Mouse (Mus musculus): ENCODE results near the gene Itgb1bp1. TPM values are rescaled to one million over a fixed set of nuclear protein-coding genes. Genes with fewer than 3 reads are reported as not detected.

Itgb1bp1 gene
- polyA plus RNA-seq, 1 experiment from 2014 or later: 67.6 TPM

GRCm38 (mm10) chr12:21321170-21321569, 35.1 kb upstream of the Itgb1bp1 start:
- TF ChIP-seq CTCF (IDR thresholded peaks at IDR 0.05): no peak
- no peak for TF ChIP-seq EP300 (IDR thresholded peaks at IDR 0.05)
- Histone ChIP-seq H3K9me3 (ENCODE audit: low read length) (no peaks in the 10 kb centered on the region), H3K4me2 (replicated peaks; ENCODE audit: low read depth, low read length) (no peak overlapping the region), H3K4me3 (ENCODE audit: low read depth, low read length) (no peak overlapping the region), H3K9ac (replicated peaks; ENCODE audit: low read depth) (no peak overlapping the region), H3K27me3 (replicated peaks; ENCODE audit: insufficient read depth, low read length) (no peaks in the 10 kb centered on the region), H3K36me3 (ENCODE audit: insufficient read depth, low read length) (0 out of 2 replicates have a peak, but pooled peaks cover 9% of the 10 kb centered on the region), H3K27ac (ENCODE audit: low read length) (no peak overlapping the region), H3K4me1 (ENCODE audit: insufficient read depth, low read depth, low read length) (peaks cover 6% of the 10 kb centered on the region; the same call in 1 of the 2 replicates)
- ATAC-seq: no peak
- whole genome bisulfite sequencing: 75% methylated on average over 9 of the region's 9 CpGs
- no peak for DNase-seq (ENCODE audit: low spot score)

DNA sequence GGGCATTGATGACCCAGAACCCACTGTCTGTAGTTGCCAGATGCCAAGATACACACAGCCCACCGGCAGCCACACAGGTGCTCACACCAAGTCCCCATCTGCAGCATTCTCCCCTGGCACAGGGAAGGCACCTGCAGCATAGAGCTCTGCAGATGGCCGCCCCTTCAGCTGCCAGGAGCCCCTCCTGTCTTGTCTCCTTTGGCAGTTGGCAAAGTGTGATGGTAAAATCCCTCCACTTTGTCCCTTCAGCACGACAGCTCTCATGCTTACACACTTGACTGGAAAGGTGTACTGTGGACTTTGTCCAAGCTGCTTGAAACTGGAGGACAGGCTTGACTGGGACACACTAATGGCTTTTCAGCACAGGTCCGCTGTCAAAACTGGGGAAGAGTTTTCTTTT, 34.2 kb upstream of the Itgb1bp1 start:
- Histone ChIP-seq H3K9ac (replicated peaks; ENCODE audit: low read depth) (no peak overlapping the region), H3K9me3 (ENCODE audit: low read length) (no peaks in the 10 kb centered on the region), H3K27me3 (replicated peaks; ENCODE audit: insufficient read depth, low read length) (no peaks in the 10 kb centered on the region), H3K4me3 (ENCODE audit: low read depth, low read length) (no peak overlapping the region), H3K27ac (ENCODE audit: low read length) (no peak overlapping the region), H3K4me1 (ENCODE audit: insufficient read depth, low read depth, low read length) (peaks cover 6% of the 10 kb centered on the region; the same call in 1 of the 2 replicates), H3K4me2 (replicated peaks; ENCODE audit: low read depth, low read length) (no peak overlapping the region), H3K36me3 (ENCODE audit: insufficient read depth, low read length) (0 out of 2 replicates have a peak, but pooled peaks cover 7% of the 10 kb centered on the region)
- no peak; the same call in 1 of the 2 replicates for ATAC-seq
- 52% methylated on average over 4 of the region's 4 CpGs for WGBS
- DNase-seq (ENCODE audit: low spot score): peak; percentile 52
- TF ChIP-seq EP300 (IDR thresholded peaks at IDR 0.05) (no peak), CTCF (IDR thresholded peaks at IDR 0.05) (no peak)

GRCm38 (mm10) chr12:21318143-21318895, 32.2 kb upstream of the Itgb1bp1 start:
- TF ChIP-seq EP300 (IDR thresholded peaks at IDR 0.05) (no peak), CTCF (IDR thresholded peaks at IDR 0.05) (peak; percentile 84)
- peaks cover 10% of the 10 kb centered on the region; the same call in 1 of the 2 replicates for H3K36me3 ChIP-seq (ENCODE audit: insufficient read depth, low read length)
- no peak overlapping the region for H3K9ac ChIP-seq (replicated peaks; ENCODE audit: low read depth)
- peaks cover 6% of the 10 kb centered on the region; the same call in 1 of the 2 replicates for H3K4me1 ChIP-seq (ENCODE audit: insufficient read depth, low read depth, low read length)
- H3K27me3 ChIP-seq (replicated peaks; ENCODE audit: insufficient read depth, low read length): no peaks in the 10 kb centered on the region
- no peak overlapping the region for H3K4me2 ChIP-seq (replicated peaks; ENCODE audit: low read depth, low read length)
- no peak overlapping the region for H3K4me3 ChIP-seq (ENCODE audit: low read depth, low read length)
- no peaks in the 10 kb centered on the region for H3K9me3 ChIP-seq (ENCODE audit: low read length)
- ATAC-seq: 0 out of 2 replicates have a peak, but pooled peaks have one; percentile 8
- WGBS: 70% methylated on average over 12 of the region's 12 CpGs
- DNase-seq (ENCODE audit: low spot score): peak; percentile 82
- H3K27ac ChIP-seq (ENCODE audit: low read length): no peak overlapping the region

DNA sequence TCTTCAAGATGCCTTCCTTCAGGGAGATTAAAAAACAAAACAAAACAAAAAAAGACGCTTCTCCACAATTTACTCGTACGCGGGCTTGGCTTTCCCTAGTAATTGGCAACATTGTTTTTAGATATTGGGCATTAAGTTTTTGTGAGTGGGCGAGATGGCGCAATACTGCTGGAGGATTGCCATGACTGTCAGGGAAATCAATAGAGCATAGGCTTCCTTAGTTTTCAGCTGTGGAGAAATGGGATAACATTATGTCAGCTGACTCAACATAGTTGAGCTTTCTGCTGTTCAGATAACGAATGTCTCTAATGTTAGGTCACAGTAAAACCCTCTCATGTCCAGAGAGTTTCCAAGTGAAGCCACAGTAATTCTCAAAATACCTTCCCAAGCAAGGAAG, 30.8 kb upstream of the Itgb1bp1 start:
- ATAC-seq (0 out of 2 replicates have a peak, but pooled peaks have one; percentile 10), DNase-seq (ENCODE audit: low spot score) (peak; percentile 55)
- H3K4me3 ChIP-seq (ENCODE audit: low read depth, low read length): peak overlapping the region; percentile 81
- peak overlapping the region; percentile 84 for H3K27ac ChIP-seq (ENCODE audit: low read length)
- peak overlapping the region; percentile 63 for H3K9ac ChIP-seq (replicated peaks; ENCODE audit: low read depth)
- peaks cover 10% of the 10 kb centered on the region; the same call in 1 of the 2 replicates for H3K36me3 ChIP-seq (ENCODE audit: insufficient read depth, low read length)
- WGBS: 18% methylated on average over 7 of the region's 7 CpGs
- peaks cover 6% of the 10 kb centered on the region; the same call in 1 of the 2 replicates for H3K4me1 ChIP-seq (ENCODE audit: insufficient read depth, low read depth, low read length)
- TF ChIP-seq EP300 (IDR thresholded peaks at IDR 0.05): no peak
- no peaks in the 10 kb centered on the region for H3K9me3 ChIP-seq (ENCODE audit: low read length)
- no peaks in the 10 kb centered on the region for H3K27me3 ChIP-seq (replicated peaks; ENCODE audit: insufficient read depth, low read length)
- H3K4me2 ChIP-seq (replicated peaks; ENCODE audit: low read depth, low read length): peak overlapping the region; percentile 82

GRCm38 (mm10) chr12:21315923-21316868, 30.1 kb upstream of the Itgb1bp1 start, which contains the start of gene Iah1:
Gene Iah1, plus strand, starts transcription at chr12:21316389.
- peak within 1 kb of the TSS; percentile 84 for H3K27ac ChIP-seq (ENCODE audit: low read length)
- ATAC-seq (peak; percentile 94), DNase-seq (ENCODE audit: low spot score) (peak; percentile 91)
- H3K9ac ChIP-seq (replicated peaks; ENCODE audit: low read depth): peak within 1 kb of the TSS; percentile 63
- H3K4me1 ChIP-seq (ENCODE audit: insufficient read depth, low read depth, low read length): peaks cover 6% of the 10 kb centered on the region; the same call in 1 of the 2 replicates
- no peaks in the 10 kb centered on the region for H3K9me3 ChIP-seq (ENCODE audit: low read length)
- peaks cover 10% of the 10 kb centered on the region; the same call in 1 of the 2 replicates for H3K36me3 ChIP-seq (ENCODE audit: insufficient read depth, low read length)
- H3K4me2 ChIP-seq (replicated peaks; ENCODE audit: low read depth, low read length): peak within 1 kb of the TSS; percentile 82
- TF ChIP-seq EP300 (IDR thresholded peaks at IDR 0.05): no peak
- no peak for TF ChIP-seq CTCF (IDR thresholded peaks at IDR 0.05)
- no peaks in the 10 kb centered on the region for H3K27me3 ChIP-seq (replicated peaks; ENCODE audit: insufficient read depth, low read length)
- peak within 1 kb of the TSS; percentile 81 for H3K4me3 ChIP-seq (ENCODE audit: low read depth, low read length)
- 2% methylated on average over 53 of the region's 59 CpGs for WGBS

Data from lung, postnatal 0 days (tissue).